Mouse (Mus musculus): ENCODE results near the gene Tpst2.

Tpst2 gene

DNA sequence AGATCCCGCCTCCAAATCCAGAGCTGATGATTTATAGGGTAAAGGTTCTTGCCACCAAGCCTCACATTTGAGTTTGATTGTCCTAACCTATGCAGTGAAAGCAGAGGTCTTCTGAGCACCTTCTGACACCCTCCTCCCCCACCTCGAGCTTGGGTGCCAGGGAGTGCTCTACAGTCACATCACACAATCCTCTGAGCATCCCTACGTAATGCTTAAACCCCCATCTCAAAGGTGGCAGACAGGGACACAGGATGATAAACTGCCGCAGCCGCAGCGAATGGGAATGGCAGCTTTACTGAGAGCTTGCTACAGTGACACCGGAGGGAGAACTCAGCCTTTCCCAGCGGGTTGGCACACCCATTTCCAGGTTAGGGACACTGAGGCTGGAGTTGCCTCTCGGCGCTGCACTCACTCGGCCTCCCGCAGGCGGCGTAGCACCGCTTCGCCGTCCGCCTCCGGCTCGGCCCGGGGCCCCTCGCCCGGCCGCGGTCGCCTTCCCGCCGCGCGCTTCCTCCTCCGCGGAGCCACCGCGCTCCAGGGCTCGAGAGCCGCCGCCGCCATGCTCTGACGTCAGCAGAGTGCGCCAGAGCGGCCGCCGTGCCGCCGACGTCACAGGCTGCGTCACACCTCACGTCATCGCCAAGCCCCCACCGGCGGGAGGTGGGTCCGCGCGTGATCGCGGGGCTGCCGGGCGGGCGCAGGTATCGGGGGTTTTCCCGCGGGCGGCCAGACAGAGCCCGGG lies 66.1 kb downstream of the Tpst2 start, which contains the start of the genes Srrd and Hps4:
Gene Srrd (minus strand): TSS at position 578 of the 742 bp plus-strand sequence.
Gene Hps4 (plus strand): TSS at position 621 of the 742 bp plus-strand sequence.
- peak; percentile 81 for DNase-seq

DNA sequence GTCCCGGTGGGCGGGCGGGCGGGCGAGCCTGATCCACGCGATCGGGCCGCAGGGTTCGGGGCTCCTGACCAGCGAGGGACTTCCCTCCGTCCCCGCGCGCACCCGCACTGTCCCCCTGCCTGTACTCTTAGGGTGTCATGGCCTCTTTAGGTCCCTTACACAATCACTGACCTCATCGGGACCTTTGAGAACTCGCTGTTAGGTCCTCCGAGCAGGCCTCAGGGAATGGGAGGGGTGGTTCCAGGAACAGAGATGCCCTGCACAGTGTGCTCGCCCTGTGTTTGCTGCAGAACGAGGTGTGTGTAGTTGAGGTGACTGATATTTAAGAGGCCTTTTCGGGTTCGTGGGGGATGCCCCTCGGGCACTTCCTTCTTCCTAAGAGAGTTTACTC lies 66.7 kb downstream of the Tpst2 start:
- no peak for DNase-seq

DNA sequence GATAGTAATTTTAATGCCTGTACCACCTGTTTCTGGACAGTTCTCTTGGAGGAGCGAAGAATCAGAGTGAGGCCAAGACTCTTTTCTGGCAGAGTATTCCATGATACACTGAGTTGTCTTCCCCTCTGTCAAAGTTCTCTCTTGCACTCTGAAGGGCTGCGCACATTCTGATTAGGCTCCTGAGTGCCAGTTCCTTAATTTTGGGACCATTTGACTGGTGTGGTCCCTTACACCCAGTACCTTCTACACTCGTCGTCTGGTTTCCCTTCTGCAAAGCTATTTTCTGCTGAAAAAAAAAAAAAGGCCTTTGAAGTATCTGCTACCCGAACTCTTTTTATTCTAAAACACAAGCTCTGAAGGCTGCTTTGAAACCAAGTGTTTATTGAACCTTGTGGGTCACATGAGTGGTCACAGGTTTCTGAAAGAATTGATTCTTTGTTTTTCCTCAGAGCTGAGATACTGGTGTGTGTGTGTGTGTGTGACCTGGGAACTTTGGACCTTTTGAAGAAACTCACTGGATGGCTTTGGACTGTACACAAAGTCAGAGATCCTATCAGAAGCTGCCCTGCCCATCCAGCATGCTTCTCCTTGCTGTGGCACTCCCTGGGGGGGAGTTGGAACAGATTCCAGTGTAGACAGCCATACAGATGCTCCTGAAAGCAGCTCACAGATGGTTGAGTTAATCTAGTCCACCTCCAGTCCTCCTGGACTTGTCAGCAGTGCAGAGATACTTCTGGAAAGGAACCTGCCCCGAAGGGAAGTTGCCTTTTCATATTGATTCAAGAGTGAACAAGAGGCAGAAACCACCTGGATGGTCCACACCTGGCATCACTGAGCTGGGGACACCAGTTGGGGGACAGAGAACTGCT lies 67.8 kb downstream of the Tpst2 start:
- no peak for DNase-seq

DNA sequence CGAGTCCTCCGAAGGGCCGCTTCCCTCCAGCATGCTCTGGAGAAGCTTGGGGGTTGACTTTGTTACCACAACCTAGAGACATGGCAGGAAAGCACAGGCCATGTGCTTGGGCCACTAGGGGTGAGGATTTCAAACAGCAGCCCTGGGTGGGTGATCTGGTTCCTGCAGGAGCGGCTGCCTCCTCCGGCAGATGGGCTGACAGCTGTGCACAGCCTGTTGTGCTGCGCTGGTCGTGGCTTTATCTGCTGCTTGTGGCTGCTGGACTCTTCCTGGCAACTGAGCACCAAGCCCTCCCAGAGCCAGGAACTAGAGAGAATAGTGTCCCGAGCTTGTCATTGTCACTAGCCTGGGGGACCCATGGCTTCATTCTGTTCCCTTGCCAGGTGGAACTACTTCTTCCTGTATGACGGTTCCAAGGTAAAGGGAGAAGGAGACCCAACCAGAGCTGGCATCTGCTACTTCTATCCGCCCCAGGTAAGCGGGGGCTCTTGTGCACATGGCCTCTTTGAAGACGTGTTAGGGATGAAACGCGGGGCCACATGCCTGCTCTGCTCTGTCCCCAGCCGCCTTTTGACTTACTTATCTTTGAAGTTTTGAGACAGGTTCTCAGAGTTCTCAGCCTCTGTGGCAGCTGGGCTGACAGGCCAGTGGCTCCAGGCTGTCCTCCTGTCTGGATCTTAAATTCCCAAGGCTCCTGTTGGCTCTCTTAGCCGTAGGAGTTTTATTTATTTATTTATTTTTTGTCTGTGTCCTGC lies 69.9 kb downstream of the Tpst2 start:
- no peak for DNase-seq

DNA sequence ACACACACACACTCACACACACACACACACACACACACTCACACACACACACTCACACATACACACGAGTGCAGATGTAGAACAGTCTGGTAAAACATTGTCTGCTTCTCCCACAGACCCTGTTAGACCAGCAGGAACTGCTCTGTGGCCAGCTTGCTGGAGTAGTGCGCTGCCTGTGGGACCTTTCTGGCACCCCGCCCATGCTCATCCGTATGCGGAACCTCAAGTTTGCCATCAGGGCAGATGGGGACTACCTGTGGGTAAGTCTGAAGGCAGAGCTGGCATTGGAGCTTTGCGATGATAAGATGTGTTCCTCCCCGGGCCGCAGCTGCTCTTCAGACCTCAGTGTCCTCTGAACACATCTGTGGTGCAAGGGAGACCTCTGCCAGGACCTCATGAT lies 72.7 kb downstream of the Tpst2 start:
- DNase-seq: no peak

DNA sequence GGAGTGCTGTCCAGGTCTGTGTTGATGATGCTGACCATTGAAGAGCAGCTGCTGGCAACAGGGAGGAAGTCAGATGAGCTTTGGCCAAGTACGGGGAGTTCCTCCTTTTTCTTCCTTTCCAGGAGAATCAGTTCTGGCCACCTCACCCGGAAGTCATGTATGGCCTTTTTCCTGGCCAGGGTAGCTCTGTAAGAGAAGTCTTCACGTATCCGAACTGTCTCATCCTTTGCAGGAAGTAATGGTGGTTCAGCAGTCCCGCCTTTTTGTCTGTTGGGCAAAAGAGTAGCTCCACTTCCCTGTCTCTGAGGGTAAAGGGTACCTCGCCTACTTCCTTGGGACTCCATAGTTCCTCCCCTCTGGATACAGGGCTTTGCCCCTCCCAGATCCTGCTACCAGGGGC lies 79.0 kb downstream of the Tpst2 start:
- DNase-seq: no peak

DNA sequence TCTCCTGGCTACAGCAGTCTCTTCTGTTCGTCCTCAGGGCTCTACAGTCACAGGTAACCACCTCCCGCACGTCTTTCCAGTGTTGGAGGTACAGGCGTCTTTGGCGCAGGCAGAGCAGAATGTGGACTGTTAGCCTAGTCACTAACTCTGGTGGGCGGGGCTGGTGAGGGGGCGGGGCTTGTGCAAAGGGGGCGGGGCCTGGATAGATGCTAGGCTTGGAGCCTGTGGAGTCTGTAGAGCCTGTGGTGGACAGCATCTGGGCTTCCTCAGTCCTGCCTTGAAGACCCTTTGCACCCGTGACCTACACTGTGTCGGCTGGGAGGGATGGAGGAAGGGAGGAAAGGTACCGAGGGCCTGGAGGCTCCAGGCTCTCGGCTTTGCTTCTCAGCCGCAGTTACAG lies 79.4 kb downstream of the Tpst2 start, which contains the start of gene Gm6583:
Gene Gm6583 (minus strand): TSS at position 124 of the 400 bp plus-strand sequence.
- no peak for DNase-seq

DNA sequence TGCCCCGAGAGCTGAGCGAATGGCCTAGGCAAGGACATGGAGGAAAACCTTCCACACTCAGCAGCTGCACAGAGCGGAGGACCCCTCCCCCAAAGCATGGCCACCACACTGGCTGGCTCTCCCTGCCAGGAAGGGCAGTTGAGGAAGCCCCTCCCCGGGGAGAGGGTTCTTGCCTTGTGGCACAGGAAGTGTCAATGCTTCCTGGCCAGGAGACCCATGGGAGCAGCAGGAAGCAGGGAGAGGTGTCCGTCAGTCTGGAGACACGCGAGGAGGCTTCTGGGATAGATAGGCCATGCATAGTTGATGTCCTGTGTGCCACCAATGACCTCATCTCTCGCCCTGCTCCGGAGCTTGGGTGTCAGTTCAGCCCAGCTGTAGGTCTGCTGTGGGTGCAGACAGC lies 79.8 kb downstream of the Tpst2 start:
- no peak for DNase-seq

DNA sequence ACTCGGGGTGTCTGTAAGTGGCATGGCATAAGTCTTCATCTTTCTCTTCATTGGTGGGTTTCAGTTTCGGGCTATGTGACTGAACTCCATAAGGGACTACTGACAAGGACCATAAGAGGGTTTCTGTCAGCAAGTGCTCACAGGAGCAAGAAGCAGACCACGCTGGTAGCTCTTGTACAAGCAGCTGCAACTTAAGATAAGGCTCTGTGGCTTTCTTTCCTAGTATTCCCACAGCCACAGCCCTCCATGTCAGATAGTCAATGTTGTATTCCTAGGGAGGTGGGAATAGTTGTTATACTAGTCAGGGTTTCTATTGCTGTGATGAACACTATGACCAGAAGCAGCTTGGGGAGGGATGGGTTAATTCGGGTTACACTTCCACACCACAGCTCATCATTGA lies 83.0 kb downstream of the Tpst2 start:
- no peak for DNase-seq

DNA sequence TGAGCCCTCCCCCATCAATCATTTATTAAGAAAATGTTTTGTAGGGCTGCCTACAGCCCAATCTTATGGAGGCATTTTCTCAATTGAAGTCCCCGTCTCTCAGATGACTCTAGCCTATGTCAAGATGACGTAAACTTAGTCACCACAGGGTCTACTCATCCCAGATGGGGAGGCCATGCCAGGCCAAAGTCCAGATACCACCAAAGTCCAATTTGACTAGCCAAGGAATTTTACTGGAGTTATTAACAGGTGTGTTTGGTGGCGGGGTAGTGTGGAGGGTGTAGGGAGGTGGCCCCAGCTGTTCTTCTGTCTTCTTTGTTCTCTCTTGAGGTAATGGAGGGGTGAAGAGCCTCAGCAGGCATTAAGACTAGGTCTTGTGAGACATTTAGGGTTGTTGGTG lies 83.6 kb downstream of the Tpst2 start:
- no peak for DNase-seq

DNA sequence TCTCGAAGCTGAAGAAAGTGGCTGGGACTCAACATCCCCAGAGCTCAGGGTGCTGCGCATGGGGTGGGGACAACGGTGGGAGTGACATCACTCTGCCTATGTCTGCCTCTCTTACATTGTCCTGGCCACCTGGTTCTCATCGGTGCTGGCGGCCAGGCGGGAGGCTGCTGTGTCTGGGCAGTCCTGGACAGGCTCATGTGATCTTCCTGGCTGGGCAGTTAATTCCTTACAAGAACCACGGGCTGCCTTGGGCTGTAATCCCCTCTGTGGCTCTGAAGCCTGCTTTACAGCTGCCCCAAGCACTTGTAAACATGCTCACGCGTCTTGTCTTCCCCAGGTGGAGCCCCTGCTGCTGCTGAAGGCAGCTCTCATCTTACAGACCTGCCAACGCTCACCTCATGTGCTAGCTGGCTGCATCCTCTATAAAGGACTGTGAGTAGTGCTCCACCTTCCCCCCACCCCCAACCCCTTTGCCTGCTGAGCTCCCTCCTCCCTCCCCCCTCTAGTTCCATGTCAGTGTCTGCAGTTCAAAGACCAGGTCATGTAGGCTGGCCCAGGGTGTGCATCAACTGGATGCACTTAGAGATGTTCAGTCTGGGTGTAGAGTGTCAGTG lies 87.8 kb downstream of the Tpst2 start:
- DNase-seq: no peak
